Mouse (Mus musculus) heart, adult 9 months (tissue): Measurements from ENCODE around the gene Il10rb.
A peak's percentile ranks its signal among the peaks of the same experiment; 100 is the strongest.

Source experiments
- DNase-seq, 2 experiments: peaks; one replicate each; pipeline ENCODE4 v3.0.0; 2022; ENCODE audit warnings: low spot score in 2 of 2

Gene Il10rb

GRCm38 (mm10) chr16:91382261-91382790 is 23.6 kb upstream of the Il10rb start:
- DNase-seq: no peak

GRCm38 (mm10) chr16:91384221-91384620 is 21.7 kb upstream of the Il10rb start:
- DNase-seq: no peak

GRCm38 (mm10) chr16:91385621-91386020 is 20.3 kb upstream of the Il10rb start:
- peak; percentile 79 to 82 for DNase-seq

GRCm38 (mm10) chr16:91386419-91387120 is 19.4 kb upstream of the Il10rb start:
- DNase-seq: no peak

DNA sequence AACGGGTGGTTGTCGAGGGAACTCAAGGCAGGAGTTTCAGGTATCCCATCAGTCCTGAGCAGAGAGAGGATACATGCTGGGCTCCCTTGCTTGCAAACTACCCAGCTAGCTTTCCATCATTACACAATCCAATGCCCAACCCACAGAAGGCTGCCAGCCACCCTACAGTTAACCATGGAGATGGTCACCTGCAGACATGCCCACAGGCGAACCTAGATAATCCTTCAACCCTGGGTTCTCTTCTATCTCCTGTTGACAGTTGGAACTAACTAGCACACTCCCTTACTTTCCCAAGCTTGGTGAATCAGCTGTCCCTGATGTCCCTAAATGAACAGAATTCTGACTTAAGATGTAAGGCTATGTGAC is 18.9 kb upstream of the Il10rb start:
- DNase-seq: no peak

GRCm38 (mm10) chr16:91390100-91390499 is 15.9 kb upstream of the Il10rb start:
- DNase-seq: no peak

- no peak for DNase-seq
These were observed 14.5 kb upstream of the Il10rb start, which contains the start of gene Gm21970 for GRCm38 (mm10) chr16:91391421-91391820. Gene Gm21970 (plus strand): TSS chr16:91391721.

GRCm38 (mm10) chr16:91394826-91395410 is 11.0 kb upstream of the Il10rb start:
- DNase-seq: no peak

- no peak for DNase-seq
These were observed 10.2 kb upstream of the Il10rb start for GRCm38 (mm10) chr16:91395633-91396392.

GRCm38 (mm10) chr16:91396844-91397537 is 9.0 kb upstream of the Il10rb start:
- DNase-seq: no peak

GRCm38 (mm10) chr16:91398030-91398429 is 7.9 kb upstream of the Il10rb start:
- no peak for DNase-seq

DNA sequence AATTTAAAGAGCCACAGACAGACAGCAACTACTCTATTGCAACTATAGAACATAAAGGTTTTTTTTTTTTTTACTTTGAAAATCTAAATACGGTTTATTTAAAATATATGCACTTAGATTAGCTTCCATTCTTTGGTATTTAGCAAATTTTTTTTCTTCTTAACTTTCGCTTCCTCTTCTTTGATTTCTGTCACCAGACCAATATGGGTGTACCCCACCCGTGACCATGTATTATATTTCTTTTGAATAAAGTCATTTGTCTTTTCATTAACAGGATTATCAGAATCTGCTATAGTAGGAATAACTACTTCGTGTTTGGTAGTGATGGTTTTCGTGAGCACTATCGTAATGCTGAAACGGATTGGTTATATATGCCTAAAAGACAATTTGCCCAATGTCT is 7.0 kb upstream of the Il10rb start:
- no peak for DNase-seq

DNA sequence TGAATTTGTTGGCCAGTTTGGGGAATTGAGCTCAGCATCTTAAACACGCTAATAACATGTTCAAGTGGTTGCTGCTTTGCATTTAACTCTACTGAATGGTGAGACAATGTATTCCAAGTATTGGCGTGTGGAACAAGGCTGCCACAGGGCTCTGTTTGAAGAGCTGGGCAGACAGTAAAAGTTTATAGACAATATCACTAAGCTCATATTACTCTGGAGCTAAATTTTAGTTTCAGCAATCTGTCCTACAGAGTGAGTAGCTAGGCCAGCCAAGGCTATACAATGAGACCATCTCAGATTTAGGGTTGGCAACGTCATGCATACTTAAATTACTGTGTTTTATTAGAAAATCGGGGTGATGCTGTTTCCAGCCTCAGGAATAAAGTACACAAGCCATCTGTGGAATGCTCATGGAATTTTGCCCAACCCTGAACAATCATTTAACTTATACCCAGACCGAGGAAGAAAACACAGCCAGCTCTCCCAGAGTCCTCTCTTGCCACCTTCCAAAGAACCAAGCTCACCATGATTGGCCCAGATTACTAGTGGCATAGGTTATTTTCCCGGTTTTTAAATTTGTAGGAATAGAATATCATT is 4.3 kb upstream of the Il10rb start:
- DNase-seq: no peak

GRCm38 (mm10) chr16:91403784-91404183 is 2.2 kb upstream of the Il10rb start:
- DNase-seq: no peak

- no peak for DNase-seq
These were observed 1.8 kb upstream of the Il10rb start for GRCm38 (mm10) chr16:91404187-91404586.

DNA sequence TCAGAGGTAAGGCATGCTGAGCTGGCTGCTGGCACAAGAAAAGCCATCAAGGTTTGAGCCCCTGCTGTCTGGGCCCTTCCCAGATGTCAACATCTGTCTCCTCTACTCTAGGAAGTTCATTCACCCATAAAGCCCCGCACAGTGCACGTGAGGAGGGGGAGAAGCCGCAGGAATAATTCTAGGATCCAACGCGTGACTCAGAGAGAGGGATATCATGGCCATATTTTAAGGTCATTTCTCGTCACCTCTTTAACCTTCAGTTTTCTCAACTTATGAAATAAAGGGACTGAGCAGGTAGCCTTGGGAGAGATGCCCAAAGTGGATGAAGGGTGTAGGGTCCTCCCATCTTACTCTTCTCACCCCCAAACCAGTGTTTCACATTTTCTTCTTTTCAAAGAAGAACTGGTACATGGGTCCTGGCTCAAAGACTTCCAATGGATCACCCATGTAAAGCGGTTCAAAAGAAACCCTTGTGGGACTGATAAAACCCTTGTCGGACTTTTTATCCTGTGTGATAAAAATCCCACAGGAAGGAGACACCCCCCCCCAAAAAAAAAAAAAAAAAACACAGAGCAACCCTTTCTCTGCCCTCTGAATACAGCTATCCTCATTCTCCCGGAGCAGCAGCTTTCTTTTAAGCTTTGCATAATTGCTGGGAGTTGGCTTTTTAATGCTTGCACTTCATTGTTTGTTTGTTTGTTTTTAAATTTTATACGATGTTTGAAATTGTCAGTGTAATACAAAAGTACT is 961 bp upstream of the Il10rb start:
- no peak for DNase-seq

DNA sequence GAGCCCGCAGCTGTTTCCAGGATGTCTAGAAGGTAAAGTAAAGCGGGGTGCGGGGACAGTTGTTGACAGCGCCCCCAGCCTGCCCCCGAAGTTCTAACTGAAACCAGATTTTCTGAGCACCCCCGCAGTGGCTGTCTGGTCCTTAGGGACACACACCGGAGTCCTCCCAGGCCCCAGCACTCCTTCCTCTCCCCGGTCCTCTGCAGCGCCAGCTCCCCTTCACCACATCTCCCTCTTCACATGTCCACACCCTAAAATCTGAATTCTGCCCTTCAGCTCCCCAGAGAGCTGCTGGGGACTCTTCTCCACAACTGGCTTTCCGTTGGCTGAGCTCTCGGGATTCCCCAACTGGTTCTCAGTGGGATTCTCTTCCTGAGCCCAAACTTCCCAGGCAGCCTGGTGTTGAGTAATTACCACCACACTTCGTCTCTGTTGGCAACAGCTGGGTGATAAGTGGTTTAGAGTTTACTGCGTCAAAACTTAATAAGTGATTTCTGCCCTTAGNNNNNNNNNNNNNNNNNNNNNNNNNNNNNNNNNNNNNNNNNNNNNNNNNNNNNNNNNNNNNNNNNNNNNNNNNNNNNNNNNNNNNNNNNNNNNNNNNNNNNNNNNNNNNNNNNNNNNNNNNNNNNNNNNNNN is 739 bp downstream of the Il10rb start:
- peak; percentile 75 for DNase-seq

GRCm38 (mm10) chr16:91413102-91413844 is 7.3 kb downstream of the Il10rb start:
- DNase-seq: no peak

DNA sequence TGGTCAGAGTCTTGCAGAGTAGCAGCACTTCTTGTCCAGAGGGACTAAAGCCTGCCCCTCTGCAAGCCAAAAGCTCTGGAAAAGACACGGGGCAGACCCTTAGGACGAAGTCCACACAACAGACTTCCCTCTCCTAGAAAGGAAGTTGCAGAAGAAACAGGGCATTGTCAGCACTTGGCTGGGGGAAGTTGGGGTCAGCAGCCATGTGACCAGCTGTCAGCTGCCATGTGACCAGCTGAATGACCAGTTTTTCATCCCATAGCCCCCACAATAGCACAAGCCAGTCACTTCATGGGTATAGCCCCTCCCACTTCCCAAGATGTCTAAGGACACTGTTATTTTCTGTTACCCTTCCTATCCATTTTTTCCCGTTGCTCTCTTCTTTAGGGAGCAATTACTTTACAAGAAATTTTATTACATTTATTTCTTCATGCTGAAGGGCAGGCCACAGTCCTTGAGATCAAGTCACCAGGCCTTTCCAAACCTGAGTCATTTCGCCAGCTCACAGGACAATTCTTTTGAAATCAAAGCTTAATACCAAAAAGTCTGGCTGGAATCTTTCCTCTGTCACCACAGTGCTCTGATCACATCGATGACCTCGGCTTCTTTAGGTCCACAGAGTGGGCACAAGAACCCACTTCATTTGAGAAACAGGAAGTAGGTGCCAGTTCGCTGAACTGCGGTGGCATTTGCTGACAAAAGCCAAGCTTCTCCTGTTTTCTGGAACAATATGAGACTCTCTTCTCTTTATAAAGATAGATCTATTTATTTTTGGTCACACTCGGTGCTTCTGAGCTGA is 9.6 kb downstream of the Il10rb start:
- peak in 1 of 2 experiments; percentile 61 for DNase-seq
